Mouse (Mus musculus) cortical plate, adult 2 months (tissue): ENCODE results near the gene Cyp1a2.

ENCODE experiments used
- CTCF ChIP-seq: fragments of 200-500 bp; IDR thresholded peaks from 2 replicates; pipeline ENCODE4 v1.5.1; 2011; ENCODE audit warnings: mild to moderate bottlenecking, control low read depth, low read length; ENCODE audit not compliant: insufficient read depth; ENCODE audit errors: extremely low read depth
- POLR2A ChIP-seq: fragments of 200-500 bp; IDR thresholded peaks from 2 replicates; pipeline ENCODE4 v1.6.1; 2011; ENCODE audit warnings: mild to moderate bottlenecking, low read length, control low read depth; ENCODE audit not compliant: insufficient read depth; ENCODE audit errors: extremely low read depth

- TF ChIP-seq POLR2A, result no peak
- no peak for TF ChIP-seq CTCF
Observed at GRCm38 (mm10) chr9:57666536-57666935, 17.0 kb downstream of the Cyp1a2 start.
